Mouse (Mus musculus): Measurements from ENCODE around the gene Cacng3. TPM values are rescaled to one million over a fixed set of nuclear protein-coding genes. Genes with fewer than 3 reads are reported as not detected.

Cacng3 gene
- polyA plus RNA-seq (2015; fragmentation: Nextera tagmentation; extraction: Ambion mirVana): 6.3 and 18.7 TPM in 2 replicates

DNA sequence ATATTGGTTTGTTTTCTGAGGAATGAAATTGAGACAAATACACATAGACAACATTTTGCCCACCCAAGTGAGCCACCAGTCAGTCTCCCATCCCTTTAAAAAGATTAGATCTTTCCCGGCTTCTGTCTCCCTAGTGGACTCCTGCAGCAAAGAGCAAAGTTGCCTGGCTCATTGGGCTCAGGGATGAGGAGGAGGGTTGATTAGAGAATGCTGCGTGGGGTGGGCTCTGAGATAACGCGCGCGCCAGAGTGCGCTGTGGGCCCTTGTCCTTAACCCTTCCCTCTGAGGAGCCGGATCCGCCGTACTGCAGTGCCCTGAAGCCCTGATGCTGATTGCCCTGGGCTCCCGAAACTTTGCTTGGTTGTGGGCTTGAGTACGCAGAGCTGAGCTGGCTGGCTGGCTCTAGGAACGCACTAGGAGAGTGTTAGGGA, at the start of gene Cacng3:
Gene Cacng3, plus strand, starts transcription at position 51 of the 431 bp plus-strand sequence.

